Mouse (Mus musculus) neural tube, embryonic 14.5 days (tissue): ENCODE results near the gene Hoxd8. TPM values are rescaled to one million over a fixed set of nuclear protein-coding genes. Genes with fewer than 3 reads are reported as not detected.
A peak's percentile ranks its signal among the peaks of the same experiment; 100 is the strongest.

Experiments used
- ATAC-seq: fragments of 200-750 bp; cut with Nextera tagmentation; 2 replicates; pipeline ENCODE4 v1.8.0; 2017; ENCODE audit warnings: low read depth, mild to moderate bottlenecking, moderate TSS enrichment, moderate library complexity
- H3K27ac ChIP-seq: fragments of 300-500 bp; sonication (generic); 2 replicates; pipeline ENCODE4 v1.5.1; 2014; ENCODE audit warnings: low read depth, mild to moderate bottlenecking, control low read depth, low read length, moderate library complexity, mixed read lengths
- H3K27me3 ChIP-seq: fragments of 300-500 bp; sonication (generic); 2 replicates; pipeline ENCODE4 v1.6.1; 2014; ENCODE audit warnings: low read length; ENCODE audit not compliant: control insufficient read depth, insufficient read depth
- H3K36me3 ChIP-seq: fragments of 300-500 bp; sonication (generic); 2 replicates; pipeline ENCODE4 v1.6.1; 2014; ENCODE audit warnings: low read length, mixed read lengths; ENCODE audit not compliant: control insufficient read depth, insufficient read depth
- H3K4me1 ChIP-seq: fragments of 300-500 bp; sonication (generic); 2 replicates; pipeline ENCODE4 v1.6.1; 2014; ENCODE audit warnings: low read length; ENCODE audit not compliant: control insufficient read depth, insufficient read depth
- H3K4me2 ChIP-seq: fragments of 300-500 bp; sonication (generic); 2 replicates; pipeline ENCODE4 v1.6.1; 2014; ENCODE audit warnings: mild to moderate bottlenecking, low read depth, low read length, control low read depth
- H3K4me3 ChIP-seq: fragments of 300-500 bp; sonication (generic); 2 replicates; pipeline ENCODE4 v1.5.1; 2014; ENCODE audit warnings: low read depth, low read length, control low read depth, mixed read lengths
- H3K9ac ChIP-seq: fragments of 300-500 bp; sonication (generic); replicated peaks from 2 replicates; pipeline ENCODE4 v1.6.1; 2014; ENCODE audit warnings: low read depth, mild to moderate bottlenecking, control low read depth, low read length, mixed read lengths
- H3K9me3 ChIP-seq: fragments of 300-500 bp; sonication (generic); 2 replicates; pipeline ENCODE4 v1.6.1; 2016; ENCODE audit warnings: low read length; ENCODE audit not compliant: control insufficient read depth
- WGBS: fragments of 180-500 bp; shearing (Covaris S2); extraction: QIAGEN DNeasy Blood & Tissue Kit; methylation state at CpG from one replicate; pipeline ENCODE4 v1.1.7; 2014; 5-methylcytosine and 5-hydroxymethylcytosine counted together
- polyA plus RNA-seq: library from polyadenylated mRNA; unstranded; fragments of >200 nt; fragmentation: Nextera tagmentation; extraction: Ambion mirVana; gene quantifications from 2 replicates; pipeline ENCODE4 v1.2.1, GENCODE M21; 2014

The Hoxd8 gene
- polyA plus RNA-seq, 1 experiment from 2014 or later = 23.6 TPM

- H3K9me3 ChIP-seq = no peaks in the 10 kb centered on the region
- WGBS = 2% methylated on average over 19 of the region's 19 CpGs
- H3K27ac ChIP-seq = peak overlapping the region; percentile 100
- peaks cover 51% of the 10 kb centered on the region for H3K4me1 ChIP-seq
- peak overlapping the region; percentile 99 for H3K4me3 ChIP-seq
- peak overlapping the region; percentile 75 for H3K4me2 ChIP-seq
- no peak for ATAC-seq
- peak overlapping the region; percentile 100 for H3K9ac ChIP-seq
- H3K27me3 ChIP-seq = no peaks in the 10 kb centered on the region
- no peaks in the 10 kb centered on the region for H3K36me3 ChIP-seq
These were observed 9.1 kb downstream of the Hoxd8 start for GRCm38 (mm10) chr2:74713239-74714150.

GRCm38 (mm10) chr2:74714156-74714789 is 9.9 kb downstream of the Hoxd8 start:
- Histone ChIP-seq H3K4me2 (peak overlapping the region; percentile 75), H3K4me3 (peak overlapping the region; percentile 99), H3K27me3 (no peaks in the 10 kb centered on the region), H3K4me1 (peaks cover 53% of the 10 kb centered on the region), H3K36me3 (no peaks in the 10 kb centered on the region), H3K9me3 (no peaks in the 10 kb centered on the region), H3K9ac (peak overlapping the region; percentile 100), H3K27ac (peak overlapping the region; percentile 100)
- WGBS = 2% methylated on average over 18 of the region's 18 CpGs
- no peak for ATAC-seq

- peak; percentile 85 for ATAC-seq
- under 1% methylated on average over 14 of the region's 14 CpGs for WGBS
- no peaks in the 10 kb centered on the region for H3K36me3 ChIP-seq
- peak overlapping the region; percentile 100 for H3K9ac ChIP-seq
- H3K27ac ChIP-seq = peak overlapping the region; percentile 100
- peak overlapping the region; percentile 75 for H3K4me2 ChIP-seq
- H3K9me3 ChIP-seq = no peaks in the 10 kb centered on the region
- no peaks in the 10 kb centered on the region for H3K27me3 ChIP-seq
- peaks cover 53% of the 10 kb centered on the region for H3K4me1 ChIP-seq
- H3K4me3 ChIP-seq = peak overlapping the region; percentile 99
These were observed 10.5 kb downstream of the Hoxd8 start for GRCm38 (mm10) chr2:74714881-74715280.

- peaks cover 53% of the 10 kb centered on the region for H3K4me1 ChIP-seq
- under 1% methylated on average over 26 of the region's 26 CpGs for WGBS
- peak overlapping the region; percentile 100 for H3K27ac ChIP-seq
- no peaks in the 10 kb centered on the region for H3K36me3 ChIP-seq
- peak overlapping the region; percentile 100 for H3K9ac ChIP-seq
- H3K27me3 ChIP-seq = no peaks in the 10 kb centered on the region
- peak; percentile 50 for ATAC-seq
- peak overlapping the region; percentile 75 for H3K4me2 ChIP-seq
- peak overlapping the region; percentile 99 for H3K4me3 ChIP-seq
- no peaks in the 10 kb centered on the region for H3K9me3 ChIP-seq
These were observed 11.3 kb downstream of the Hoxd8 start for GRCm38 (mm10) chr2:74715504-74716241.

- Histone ChIP-seq H3K4me2 (peak overlapping the region; percentile 68), H3K27ac (peak overlapping the region; percentile 48; the same call in 1 of the 2 replicates), H3K9me3 (no peaks in the 10 kb centered on the region), H3K4me1 (peaks cover 97% of the 10 kb centered on the region), H3K36me3 (no peaks in the 10 kb centered on the region; the same call in 1 of the 2 replicates), H3K9ac (no peak overlapping the region), H3K4me3 (peak overlapping the region; percentile 2; the same call in 1 of the 2 replicates), H3K27me3 (no peaks in the 10 kb centered on the region)
- WGBS = 4% methylated on average over 2 of the region's 2 CpGs
- ATAC-seq = no peak
These were observed 16.0 kb downstream of the Hoxd8 start for GRCm38 (mm10) chr2:74720384-74720783.

GRCm38 (mm10) chr2:74720955-74721491 is 16.6 kb downstream of the Hoxd8 start:
- peak overlapping the region; percentile 48 for H3K27ac ChIP-seq
- ATAC-seq = no peak
- H3K36me3 ChIP-seq = peaks cover under 1% of the 10 kb centered on the region; the same call in 1 of the 2 replicates
- peak overlapping the region; percentile 32; the same call in 1 of the 2 replicates for H3K9ac ChIP-seq
- no peaks in the 10 kb centered on the region for H3K27me3 ChIP-seq
- 0 out of 2 replicates have a peak overlapping the region, but pooled peaks have one; percentile 2 for H3K4me3 ChIP-seq
- H3K4me1 ChIP-seq = peaks cover 98% of the 10 kb centered on the region
- H3K4me2 ChIP-seq = peak overlapping the region; percentile 68
- H3K9me3 ChIP-seq = no peaks in the 10 kb centered on the region
- 4% methylated on average over 5 of the region's 5 CpGs for WGBS

- Histone ChIP-seq H3K36me3 (peaks cover 5% of the 10 kb centered on the region; the same call in 1 of the 2 replicates), H3K9ac (peak overlapping the region; percentile 48; the same call in 1 of the 2 replicates), H3K9me3 (no peaks in the 10 kb centered on the region), H3K27me3 (no peaks in the 10 kb centered on the region), H3K4me2 (peak overlapping the region; percentile 68), H3K4me1 (peaks cover 98% of the 10 kb centered on the region), H3K4me3 (peak overlapping the region; percentile 24; the same call in 1 of the 2 replicates), H3K27ac (peak overlapping the region; percentile 62; the same call in 1 of the 2 replicates)
- 5% methylated on average over 6 of the region's 6 CpGs for WGBS
- 0 out of 2 replicates have a peak, but pooled peaks have one; percentile 39 for ATAC-seq
These were observed 17.5 kb downstream of the Hoxd8 start for GRCm38 (mm10) chr2:74721882-74722281.

- Histone ChIP-seq H3K27me3 (no peaks in the 10 kb centered on the region), H3K4me2 (peak overlapping the region; percentile 68), H3K9ac (peak overlapping the region; percentile 48), H3K36me3 (peaks cover 6% of the 10 kb centered on the region; the same call in 1 of the 2 replicates), H3K4me3 (peak overlapping the region; percentile 24), H3K4me1 (peaks cover 98% of the 10 kb centered on the region), H3K27ac (peak overlapping the region; percentile 62), H3K9me3 (no peaks in the 10 kb centered on the region)
- no peak for ATAC-seq
- WGBS = 8% methylated on average over 8 of the region's 8 CpGs
These were observed 18.5 kb downstream of the Hoxd8 start for GRCm38 (mm10) chr2:74722949-74723348.
